Mouse (Mus musculus) urinary bladder, adult 2 months (tissue): ENCODE results near the gene Hk3. TPM values are rescaled to one million over a fixed set of nuclear protein-coding genes. Genes with fewer than 3 reads are reported as not detected.
A peak's percentile ranks its signal among the peaks of the same experiment; 100 is the strongest.

Experiments used
- DNase-seq: peaks from one replicate; pipeline ENCODE4 v3.0.0; 2022; ENCODE audit warnings: low spot score
- polyA plus RNA-seq: library from polyadenylated mRNA; depleted of rRNA; stranded (reverse); fragments of >200 nt; gene quantifications from 2 replicates; pipeline ENCODE4 v1.2.3, GENCODE M21; 2012; rRNA removed

The Hk3 gene
- 2.8 and 4.4 TPM in 2 replicates for polyA plus RNA-seq

- no peak for DNase-seq
Observed at GRCm38 (mm10) chr13:55021194-55021779, at the start of gene Hk3. Hk3 (minus strand) TSS chr13:55021385.

DNA sequence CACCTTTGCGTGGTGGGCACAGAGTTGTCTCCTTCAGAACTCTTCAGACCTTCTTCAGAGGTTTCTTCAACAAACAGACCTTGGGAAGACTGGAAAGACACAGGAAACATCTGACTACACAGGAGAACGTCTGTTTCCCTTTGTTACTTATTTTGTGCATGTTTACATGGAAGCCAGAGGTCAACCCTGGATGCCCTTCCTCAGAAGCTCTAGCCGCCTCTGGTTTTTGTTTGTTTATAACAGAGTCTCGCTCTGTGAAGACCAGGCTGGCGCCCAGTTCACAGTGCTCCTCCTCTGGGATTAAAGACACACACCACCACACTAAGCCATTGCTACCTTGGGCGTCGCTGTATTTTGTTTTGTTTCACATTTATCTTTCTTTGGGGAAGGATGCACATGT is 48.5 kb upstream of the Hk3 start:
- no peak for DNase-seq

- no peak for DNase-seq
Observed at GRCm38 (mm10) chr13:55063276-55063675, 42.1 kb upstream of the Hk3 start.

DNA sequence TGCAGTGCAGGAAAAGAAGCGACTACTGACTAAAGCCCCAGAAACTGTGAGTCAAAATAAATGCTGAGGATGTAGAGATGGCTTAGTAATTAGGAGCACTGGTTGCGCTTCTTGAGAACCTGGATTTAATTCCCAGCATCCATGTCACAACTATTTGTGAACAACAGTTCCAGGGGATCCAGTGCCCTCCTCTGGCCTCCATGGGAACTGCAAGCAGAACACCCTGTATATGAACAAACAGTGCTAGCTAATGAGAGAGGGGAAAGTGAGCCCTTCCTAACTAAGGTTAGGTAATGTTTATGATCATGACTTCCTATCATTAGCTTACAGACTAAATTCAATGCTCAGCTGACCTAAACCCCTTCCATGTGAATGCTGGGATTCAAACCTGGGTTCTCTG is 36.9 kb upstream of the Hk3 start:
- DNase-seq, result no peak

- DNase-seq, result no peak
Observed at GRCm38 (mm10) chr13:55047706-55048105, 26.5 kb upstream of the Hk3 start.

DNA sequence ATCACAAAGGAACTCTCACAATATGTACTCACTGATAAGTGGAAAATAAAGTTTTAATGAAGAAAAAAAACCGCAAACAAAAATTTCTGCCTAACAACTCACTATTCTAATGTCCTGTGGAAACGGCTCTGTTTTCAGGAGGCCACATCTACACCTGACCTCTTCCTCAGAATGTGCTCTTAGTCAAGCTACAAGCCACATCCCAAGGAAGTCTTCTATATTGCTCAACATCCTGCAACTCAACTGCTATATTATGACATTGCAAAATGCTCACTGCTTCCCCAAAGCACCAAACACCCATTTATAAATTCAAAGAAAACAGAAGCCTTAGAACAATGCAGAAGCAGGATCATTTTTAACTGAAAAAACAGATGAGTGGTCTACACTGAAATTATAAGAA is 18.8 kb upstream of the Hk3 start:
- no peak for DNase-seq

DNA sequence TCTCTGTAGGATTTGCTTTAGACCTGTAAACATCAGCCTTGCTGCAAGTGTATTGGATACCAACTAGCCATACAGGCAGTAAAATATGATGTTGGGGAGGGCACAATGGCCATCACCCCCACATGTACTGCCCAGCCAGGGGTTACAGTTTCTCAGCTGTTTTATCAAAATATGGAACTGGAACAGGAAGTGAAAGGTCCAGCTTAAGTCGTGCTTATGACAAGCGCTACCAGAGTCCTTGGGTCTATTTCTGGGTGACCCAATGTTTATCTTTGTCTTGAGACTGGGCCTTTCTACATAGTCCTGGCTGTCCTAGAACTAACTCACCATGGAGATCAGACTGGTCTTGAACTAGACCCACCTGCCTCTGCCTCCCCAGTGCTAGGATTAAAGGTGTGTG is 3.0 kb upstream of the Hk3 start:
- DNase-seq, result no peak

DNA sequence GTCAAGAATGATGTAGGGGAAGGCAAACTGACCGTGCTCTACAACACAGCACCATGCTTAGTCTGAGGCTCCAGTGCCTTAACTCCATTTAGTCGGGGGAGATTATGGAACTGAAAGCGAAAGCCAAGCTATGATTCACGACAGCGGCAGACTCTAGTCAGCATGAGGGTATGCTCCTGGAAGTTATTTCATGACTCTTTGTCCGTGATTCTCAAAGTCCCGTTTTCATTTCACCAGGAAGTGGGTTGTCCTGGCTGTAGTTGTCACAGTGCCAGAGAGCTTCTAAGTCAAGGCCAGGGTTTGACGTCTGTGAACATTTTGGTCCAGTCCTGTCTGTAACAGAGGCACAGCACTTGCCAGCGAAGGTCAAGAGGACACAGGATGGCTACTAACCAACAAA is 1.5 kb upstream of the Hk3 start:
- no peak for DNase-seq

DNA sequence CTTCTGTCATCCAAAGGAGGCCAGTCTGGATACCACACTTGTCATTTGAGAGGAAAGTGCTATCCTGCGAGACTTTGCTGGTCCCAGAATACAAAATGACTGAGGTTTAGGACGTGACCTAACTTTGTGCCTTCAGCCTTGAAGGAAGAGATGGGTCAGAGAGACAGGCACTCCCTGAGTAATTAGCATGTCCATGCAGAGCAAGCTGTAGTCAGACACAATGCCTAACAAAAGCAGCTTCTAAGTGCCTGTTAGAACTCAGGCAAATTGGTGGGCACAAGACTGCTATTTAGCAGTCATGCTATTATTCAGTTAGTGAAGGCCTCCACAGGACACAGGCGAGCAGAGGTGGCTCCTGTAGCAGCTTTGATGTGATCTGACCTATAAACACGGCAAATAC is 1.1 kb upstream of the Hk3 start:
- DNase-seq, result no peak

DNA sequence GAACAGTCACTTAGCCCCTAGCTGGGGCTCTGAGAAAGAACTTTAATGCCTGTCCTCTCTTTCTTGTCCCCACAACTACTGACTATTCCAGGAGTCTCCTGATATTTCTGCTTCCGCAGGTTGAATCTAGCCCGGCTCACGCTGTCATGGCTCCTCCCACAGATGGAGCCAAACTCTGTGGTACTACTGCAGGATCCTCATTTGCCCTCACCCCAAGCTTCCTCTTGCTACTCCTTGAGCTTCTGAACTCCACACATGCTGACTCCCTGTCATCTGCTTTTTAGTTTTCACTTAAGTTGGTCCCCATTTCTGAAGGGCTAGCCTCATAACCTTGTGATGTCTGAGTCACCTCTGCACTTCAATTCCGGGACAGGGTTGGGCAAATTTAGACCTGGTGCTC is 1.1 kb downstream of the Hk3 start:
- DNase-seq, result no peak

DNA sequence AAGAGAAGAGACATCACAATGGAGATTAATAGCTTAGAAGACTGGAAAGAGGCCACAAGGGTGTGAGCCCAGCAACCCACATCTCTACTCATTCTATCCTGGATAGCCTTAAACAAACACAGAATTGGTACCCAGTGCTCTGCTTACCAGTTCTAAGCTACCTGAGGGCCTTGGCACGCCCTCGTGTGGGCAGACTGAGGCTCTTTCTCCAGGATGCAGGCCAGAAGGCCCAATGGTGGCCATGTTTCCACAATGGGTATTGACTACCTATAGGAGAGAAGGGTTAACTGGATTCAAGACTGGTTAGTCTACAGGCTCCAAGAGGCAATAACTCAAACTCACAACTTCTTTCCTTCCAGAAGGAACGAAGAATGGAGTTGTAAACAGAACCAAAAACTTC is 2.0 kb downstream of the Hk3 start:
- DNase-seq, result no peak

- DNase-seq, result no peak
Observed at GRCm38 (mm10) chr13:55018700-55019099, 2.5 kb downstream of the Hk3 start.

GRCm38 (mm10) chr13:55017898-55018599 is 3.1 kb downstream of the Hk3 start:
- no peak for DNase-seq

DNA sequence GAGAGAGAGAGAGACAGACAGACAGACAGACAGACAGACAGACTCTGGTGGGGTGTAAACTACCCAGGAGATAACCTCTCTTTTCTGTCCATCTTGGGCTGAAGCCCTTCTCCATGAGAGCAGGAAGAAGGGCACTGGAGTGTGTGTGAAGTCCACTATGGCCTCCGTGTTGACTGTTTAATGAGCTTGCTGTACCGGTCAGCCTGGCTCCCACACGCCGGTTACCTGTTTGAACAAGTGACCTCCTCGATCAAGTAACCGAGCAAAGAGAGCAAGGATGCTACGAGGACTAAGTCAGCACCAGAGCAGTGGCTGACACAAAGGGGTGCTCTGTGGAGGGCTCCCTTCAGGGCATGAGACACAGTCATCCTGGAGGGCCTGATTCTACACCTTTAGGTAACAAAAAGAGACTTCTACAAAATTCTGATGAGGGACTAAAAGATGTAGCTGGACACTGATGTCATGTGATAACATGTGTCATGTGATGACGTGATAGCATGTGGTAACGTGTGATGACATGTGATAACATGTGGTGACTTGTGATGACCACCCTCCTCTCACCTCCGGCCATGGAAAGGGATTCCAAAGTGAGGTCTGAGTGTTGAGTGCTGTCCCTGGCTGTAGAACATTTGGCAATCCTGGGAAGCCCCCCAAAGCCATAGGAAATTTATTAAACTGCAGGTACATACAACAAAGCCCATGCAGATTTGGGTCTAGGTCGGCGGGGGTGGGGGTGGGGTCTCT is 3.9 kb downstream of the Hk3 start:
- peak; percentile 20 for DNase-seq

DNA sequence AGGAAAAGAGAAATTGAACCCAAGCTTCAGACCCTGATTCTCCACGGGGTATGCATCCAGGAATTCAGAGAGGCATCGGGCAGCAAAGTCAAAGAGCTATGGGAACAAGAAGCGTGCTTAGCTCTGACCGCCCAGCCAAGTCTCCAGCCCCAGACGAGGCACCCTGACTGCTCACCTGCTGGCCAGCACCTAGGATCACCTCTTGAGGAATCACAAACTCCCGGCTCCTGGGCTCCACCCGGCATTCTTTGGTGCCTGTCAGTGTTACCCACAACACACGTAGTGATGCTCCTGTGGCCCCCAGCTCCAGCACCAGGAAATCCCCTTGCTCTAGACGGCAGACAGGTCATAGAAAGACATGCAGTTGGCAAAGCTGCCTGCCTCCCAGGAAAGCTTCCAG is 6.7 kb downstream of the Hk3 start:
- no peak for DNase-seq

- no peak for DNase-seq
Observed at GRCm38 (mm10) chr13:55013702-55014344, 7.4 kb downstream of the Hk3 start.

- peak; percentile 19 for DNase-seq
Observed at GRCm38 (mm10) chr13:55011981-55012478, 9.2 kb downstream of the Hk3 start.

- DNase-seq, result no peak
Observed at GRCm38 (mm10) chr13:55011103-55011502, 10.1 kb downstream of the Hk3 start.

GRCm38 (mm10) chr13:55008589-55008988 is 12.6 kb downstream of the Hk3 start:
- DNase-seq, result no peak

DNA sequence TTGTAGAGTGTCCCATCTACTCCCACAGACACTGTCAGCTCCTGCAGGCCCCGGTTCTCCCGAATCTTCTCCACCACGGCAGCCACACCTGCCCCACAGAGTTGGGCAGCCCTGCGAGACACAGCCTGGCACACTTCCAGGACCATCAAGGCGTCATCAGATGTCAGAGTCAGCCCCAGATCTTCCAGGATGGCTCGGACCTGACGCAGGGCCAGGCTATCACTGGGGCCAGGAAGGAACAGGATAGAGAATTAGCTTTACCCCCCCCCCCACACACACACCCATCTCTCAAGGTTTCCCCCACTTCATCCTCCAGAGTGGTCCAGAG is 14.8 kb downstream of the Hk3 start:
- DNase-seq, result no peak

GRCm38 (mm10) chr13:55005691-55006414 is 15.3 kb downstream of the Hk3 start:
- no peak for DNase-seq

GRCm38 (mm10) chr13:55004646-55005045 is 16.5 kb downstream of the Hk3 start:
- DNase-seq, result peak; percentile 43
